Mouse (Mus musculus) spleen, adult 2 months (tissue): ENCODE data around the gene Cpne8. TPM values are rescaled to one million over a fixed set of nuclear protein-coding genes. Genes with fewer than 3 reads are reported as not detected.

Experiments used
- DNase-seq, 2 experiments: peaks; one replicate each; pipeline versions ENCODE4 v3.0.0 to v3.0.0-alpha.2; 2012 to 2021; ENCODE audit warnings: low spot score in 2 of 2, low read depth in 1 of 2
- H3K27ac ChIP-seq: fragments of 200-500 bp; 2 replicates; pipeline ENCODE4 v1.5.1; 2012; ENCODE audit warnings: low read length, inconsistent platforms; ENCODE audit not compliant: insufficient read depth
- H3K27me3 ChIP-seq: fragments of 200-500 bp; 2 replicates; pipeline ENCODE4 v1.6.1; 2012; ENCODE audit warnings: mild to moderate bottlenecking, moderate library complexity, low read length, inconsistent platforms; ENCODE audit not compliant: control insufficient read depth, insufficient read depth
- H3K36me3 ChIP-seq: fragments of 200-500 bp; 2 replicates; pipeline ENCODE4 v1.6.1; 2012; ENCODE audit warnings: mild to moderate bottlenecking, low read length, inconsistent platforms; ENCODE audit not compliant: control insufficient read depth, insufficient read depth
- H3K4me1 ChIP-seq: fragments of 200-500 bp; 2 replicates; pipeline ENCODE4 v1.6.1; 2011; ENCODE audit warnings: inconsistent platforms; ENCODE audit not compliant: control insufficient read depth, insufficient read depth, insufficient read length
- H3K4me3 ChIP-seq: fragments of 200-500 bp; 2 replicates; pipeline ENCODE4 v1.5.1; 2011; ENCODE audit warnings: mild to moderate bottlenecking, inconsistent platforms; ENCODE audit not compliant: insufficient read depth, insufficient read length; ENCODE audit errors: extremely low read depth
- CTCF ChIP-seq: fragments of 200-500 bp; IDR thresholded peaks from 2 replicates; pipeline ENCODE4 v1.5.1; 2011; ENCODE audit warnings: mild to moderate bottlenecking, inconsistent platforms; ENCODE audit not compliant: insufficient read depth, insufficient read length, insufficient replicate concordance; ENCODE audit errors: extremely low read depth
- POLR2A ChIP-seq: fragments of 200-500 bp; IDR thresholded peaks from 2 replicates; pipeline ENCODE4 v1.6.1; 2011; ENCODE audit warnings: low read depth, low read length, inconsistent platforms
- WGBS: fragments of 180-500 bp; shearing (Covaris S2); methylation state at CpG from one replicate; pipeline ENCODE4 v1.1.7; 2018; 5-methylcytosine and 5-hydroxymethylcytosine counted together
- polyA plus RNA-seq: library from polyadenylated mRNA; depleted of rRNA; stranded (reverse); fragments of >200 nt; gene quantifications from 2 replicates; pipeline ENCODE4 v1.2.3, GENCODE M21; 2012

Cpne8 gene
- polyA plus RNA-seq, 1 experiment: 2.7 TPM

DNA sequence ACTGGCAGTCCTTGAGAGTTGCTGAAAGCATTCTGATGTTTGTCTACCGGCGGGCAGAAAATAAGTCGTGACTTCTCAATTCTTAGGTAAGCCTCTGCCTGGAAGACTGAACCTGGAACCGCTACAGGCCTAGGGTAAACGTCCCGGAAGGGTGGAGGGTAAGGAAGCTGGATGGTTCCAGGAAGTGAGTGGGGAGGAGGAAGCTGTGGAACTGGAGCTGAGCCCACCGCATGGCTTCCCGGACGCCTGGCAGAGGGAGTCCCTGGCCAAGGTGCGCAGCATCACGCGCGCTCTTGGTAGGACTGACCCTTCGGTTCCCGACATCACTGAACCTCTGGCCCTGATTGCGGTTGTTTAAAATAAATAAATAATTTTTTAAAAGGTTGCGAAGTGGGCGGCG is 744 bp downstream of the Cpne8 start:
- no peak for DNase-seq
- Histone ChIP-seq H3K27me3 (no peaks in the 10 kb centered on the region), H3K4me3 (0 out of 2 replicates have a peak overlapping the region, but pooled peaks have one; percentile 9), H3K4me1 (no peaks in the 10 kb centered on the region), H3K27ac (no peak overlapping the region), H3K36me3 (no peaks in the 10 kb centered on the region)
- TF ChIP-seq CTCF (no peak), POLR2A (no peak)
- WGBS: 12% methylated on average over 19 of the region's 19 CpGs

DNA sequence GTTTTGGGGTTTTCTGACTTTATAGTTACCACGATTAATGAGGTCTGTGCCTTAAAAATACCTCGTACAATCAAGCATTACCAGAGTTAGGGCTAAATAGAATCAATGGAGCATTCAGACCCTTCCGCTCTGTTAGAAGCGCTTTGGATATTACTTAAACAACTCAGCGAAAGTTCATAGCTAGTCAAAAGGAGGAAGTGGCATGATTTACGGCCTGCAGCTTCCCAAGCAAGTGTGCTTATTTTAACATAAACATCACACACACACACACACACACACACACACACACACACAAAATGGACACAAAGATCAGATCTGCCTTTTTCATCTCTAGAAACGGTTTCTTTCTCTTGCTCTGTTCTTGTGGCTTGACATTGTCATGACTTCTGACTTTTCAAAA is 9.7 kb downstream of the Cpne8 start:
- TF ChIP-seq CTCF: no peak
- TF ChIP-seq POLR2A: no peak
- DNase-seq: no peak
- no peaks in the 10 kb centered on the region for H3K36me3 ChIP-seq
- WGBS: 13% methylated on average over 7 of the region's 7 CpGs
- no peaks in the 10 kb centered on the region for H3K4me1 ChIP-seq
- H3K27me3 ChIP-seq: no peaks in the 10 kb centered on the region
- no peak overlapping the region for H3K4me3 ChIP-seq
- H3K27ac ChIP-seq: no peak overlapping the region

DNA sequence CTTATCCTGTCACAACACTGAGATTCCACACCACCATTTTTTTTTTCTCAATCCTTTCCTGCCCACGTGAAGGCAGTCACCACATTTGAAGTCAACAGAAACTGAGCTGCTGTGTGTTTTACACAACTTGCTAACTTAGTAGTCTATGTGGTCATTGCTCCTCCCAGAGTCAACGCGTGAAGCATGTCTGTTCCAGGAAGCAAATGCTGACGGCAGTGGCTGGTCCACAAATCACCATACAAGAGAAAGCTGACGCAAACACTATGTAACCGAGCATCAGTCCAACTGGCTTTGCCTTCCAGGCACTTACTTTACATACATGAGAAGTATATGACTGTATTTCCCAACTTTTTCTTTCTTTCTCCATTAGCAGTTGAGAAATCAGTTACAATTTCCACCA is 12.3 kb downstream of the Cpne8 start:
- TF ChIP-seq CTCF (no peak), POLR2A (no peak)
- no peak for DNase-seq
- H3K27me3 ChIP-seq: no peaks in the 10 kb centered on the region
- H3K36me3 ChIP-seq: no peaks in the 10 kb centered on the region
- WGBS: 74% methylated on average over 6 of the region's 6 CpGs
- no peaks in the 10 kb centered on the region for H3K4me1 ChIP-seq
- H3K27ac ChIP-seq: no peak overlapping the region
- H3K4me3 ChIP-seq: no peak overlapping the region

DNA sequence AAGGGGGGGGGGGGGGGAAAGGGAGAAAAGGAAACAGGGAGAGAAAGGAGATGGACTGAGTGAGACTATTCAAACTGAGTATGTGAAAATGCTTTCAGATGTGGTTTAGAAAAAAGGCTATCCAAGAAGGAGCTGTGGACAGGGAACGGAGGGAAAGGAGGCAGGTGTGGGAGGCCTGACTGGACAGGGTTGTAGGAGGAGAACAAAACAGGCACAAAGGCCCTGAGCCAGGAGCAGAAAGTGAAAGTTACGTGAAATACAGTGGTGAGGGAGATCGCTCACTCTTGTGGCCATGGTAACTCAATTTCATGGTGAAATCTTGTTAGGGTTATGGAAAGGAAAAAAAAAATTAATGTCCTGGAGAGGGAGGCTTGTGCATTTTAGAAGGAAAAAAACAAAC is 14.6 kb downstream of the Cpne8 start:
- Histone ChIP-seq H3K27me3 (no peaks in the 10 kb centered on the region), H3K27ac (no peak overlapping the region), H3K4me1 (no peaks in the 10 kb centered on the region), H3K4me3 (no peak overlapping the region), H3K36me3 (no peaks in the 10 kb centered on the region)
- WGBS: 72% methylated on average over 3 of the region's 3 CpGs
- TF ChIP-seq CTCF: no peak
- no peak for TF ChIP-seq POLR2A
- no peak for DNase-seq

DNA sequence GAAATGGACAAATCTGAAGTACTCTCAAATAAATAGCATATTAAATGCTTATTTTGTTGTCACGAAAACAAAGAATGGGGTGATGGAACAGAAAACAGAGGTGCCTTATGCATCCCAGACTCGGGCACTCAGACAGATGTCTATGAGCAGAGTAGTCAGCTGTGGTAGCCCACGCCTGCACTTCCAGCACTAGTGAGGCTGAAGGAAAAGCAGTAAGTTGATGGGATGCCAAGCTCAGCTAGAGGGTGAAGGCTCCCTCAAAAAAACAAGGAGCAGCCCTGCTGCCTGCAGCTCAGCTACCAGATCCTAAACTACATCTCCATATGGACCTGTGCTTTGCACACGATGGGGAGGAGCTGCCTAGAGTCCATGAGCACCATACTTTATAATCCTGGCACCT is 15.6 kb downstream of the Cpne8 start:
- Histone ChIP-seq H3K4me1 (no peaks in the 10 kb centered on the region), H3K27ac (no peak overlapping the region), H3K27me3 (no peaks in the 10 kb centered on the region), H3K4me3 (no peak overlapping the region), H3K36me3 (no peaks in the 10 kb centered on the region)
- no peak for TF ChIP-seq CTCF
- TF ChIP-seq POLR2A: no peak
- DNase-seq: no peak
- 73% methylated on average over 4 of the region's 4 CpGs for WGBS

DNA sequence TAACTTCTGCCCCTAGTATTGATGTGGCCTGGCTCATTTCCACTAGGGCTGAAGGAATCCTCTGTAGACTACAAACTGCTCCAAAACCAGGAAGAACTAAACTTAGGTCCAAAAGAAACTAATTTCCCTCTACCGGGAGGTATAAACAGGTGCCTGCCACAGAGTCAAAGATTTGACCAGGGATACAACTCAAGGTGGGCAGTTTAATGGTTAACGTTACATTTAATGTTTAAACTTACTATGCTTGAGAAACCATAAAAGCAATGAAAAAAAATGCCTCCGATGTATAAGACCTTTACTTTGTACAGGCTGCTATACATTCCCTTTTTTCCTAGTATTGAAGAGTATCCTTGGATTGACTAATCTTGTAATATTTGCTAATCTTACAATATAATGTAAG is 18.5 kb downstream of the Cpne8 start:
- Histone ChIP-seq H3K4me3 (no peak overlapping the region), H3K27me3 (no peaks in the 10 kb centered on the region), H3K36me3 (no peaks in the 10 kb centered on the region), H3K4me1 (no peaks in the 10 kb centered on the region), H3K27ac (no peak overlapping the region)
- 89% methylated on average over 3 of the region's 3 CpGs for WGBS
- DNase-seq: no peak
- TF ChIP-seq POLR2A: no peak
- TF ChIP-seq CTCF: no peak

DNA sequence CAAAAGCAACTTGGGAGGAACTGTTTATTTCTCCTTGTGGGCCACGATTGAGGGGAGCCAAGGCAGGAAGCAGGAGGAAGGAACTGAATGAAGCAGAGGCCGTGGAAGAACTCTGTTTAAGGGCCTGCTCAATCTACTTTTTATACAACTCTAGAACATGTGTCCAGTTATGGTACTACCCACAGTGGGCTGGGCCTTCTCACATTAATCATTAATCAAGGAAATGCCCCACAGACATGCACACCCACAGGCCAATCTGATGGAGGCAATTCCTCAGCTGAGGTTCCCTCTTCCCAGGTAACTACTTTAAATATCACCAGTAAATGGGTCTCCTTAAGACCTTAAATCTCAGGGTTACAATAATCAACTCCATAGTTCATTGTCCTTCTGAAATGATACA is 21.2 kb downstream of the Cpne8 start:
- TF ChIP-seq CTCF: no peak
- no peak for TF ChIP-seq POLR2A
- 25% methylated on average over 2 of the region's 2 CpGs for WGBS
- Histone ChIP-seq H3K4me1 (no peaks in the 10 kb centered on the region), H3K36me3 (no peaks in the 10 kb centered on the region), H3K27me3 (no peaks in the 10 kb centered on the region), H3K27ac (no peak overlapping the region), H3K4me3 (no peak overlapping the region)
- no peak for DNase-seq
